Mouse (Mus musculus) CH12.LX (cell line): ENCODE measurements around the gene Edc3. TPM values are rescaled to one million over a fixed set of nuclear protein-coding genes. Genes with fewer than 3 reads are reported as not detected.

Experiments used
- DNase-seq: peaks from one replicate; pipeline ENCODE4 v3.0.0-alpha.2; 2013; ENCODE audit errors: extremely low read depth
- H3K27ac ChIP-seq: 2 replicates; pipeline ENCODE4 v1.5.1; 2012; ENCODE audit warnings: low read depth, mild to moderate bottlenecking, control low read depth, moderate library complexity; ENCODE audit not compliant: insufficient read depth
- H3K27me3 ChIP-seq: replicated peaks from 2 replicates; pipeline ENCODE3; 2012; ENCODE audit warnings: inconsistent platforms
- H3K36me3 ChIP-seq, 2 experiments: replicated peaks in 1 of 2; 2 replicates each; pipeline versions ENCODE3 to v1.6.1; 2012; ENCODE audit warnings: inconsistent platforms in 1 of 2, low read length in 1 of 2, mild to moderate bottlenecking in 1 of 2, mixed read lengths in 1 of 2, moderate library complexity in 1 of 2; ENCODE audit not compliant: control insufficient read depth in 1 of 2, insufficient read depth in 1 of 2
- H3K4me1 ChIP-seq, 2 experiments: 2 replicates each; pipeline ENCODE4 v1.6.1; 2012; ENCODE audit warnings: inconsistent platforms in 1 of 2, moderate library complexity in 1 of 2; ENCODE audit not compliant: insufficient read depth in 2 of 2, control insufficient read depth in 1 of 2
- H3K4me2 ChIP-seq: 2 replicates; pipeline ENCODE4 v1.6.1; 2012; ENCODE audit warnings: low read depth, mild to moderate bottlenecking, control low read depth; ENCODE audit not compliant: poor library complexity, insufficient read depth, severe bottlenecking
- H3K4me3 ChIP-seq, 3 experiments: fragments of 150-350 bp in 1 of 3; sonication (generic) in 1 of 3; replicated peaks in 1 of 3; 2 replicates each; pipeline versions ENCODE3 to v1.5.1; 2011 to 2012; ENCODE audit warnings: low read depth in 2 of 3, low read length in 2 of 3, mild to moderate bottlenecking in 2 of 3, moderate library complexity in 2 of 3, control low read depth in 1 of 3, improper control_type of control experiment in 1 of 3, inconsistent platforms in 1 of 3, mixed read lengths in 1 of 3; ENCODE audit not compliant: poor library complexity in 1 of 3
- H3K79me2 ChIP-seq: replicated peaks from 2 replicates; pipeline ENCODE4 v1.6.1; 2012; ENCODE audit warnings: mild to moderate bottlenecking, moderate library complexity; ENCODE audit not compliant: control insufficient read depth, poor library complexity, insufficient read depth, severe bottlenecking; ENCODE audit errors: extremely low read depth
- H3K9ac ChIP-seq: 2 replicates; pipeline ENCODE4 v1.6.1; 2012; ENCODE audit warnings: low read depth, mild to moderate bottlenecking, control low read depth, moderate library complexity; ENCODE audit not compliant: insufficient read depth
- H3K9me3 ChIP-seq: replicated peaks from 2 replicates; pipeline ENCODE3; 2012; ENCODE audit warnings: low read length, inconsistent platforms, mixed read lengths
- BHLHE40 ChIP-seq: IDR thresholded peaks from 2 replicates; pipeline ENCODE4 v1.6.1; 2011; ENCODE audit warnings: mild to moderate bottlenecking, low read depth, low read length, improper control_type of control experiment
- CHD1 ChIP-seq: IDR thresholded peaks from 2 replicates; pipeline ENCODE4 v1.6.1; 2012; ENCODE audit warnings: low read depth, low read length, improper control_type of control experiment, inconsistent platforms
- CHD2 ChIP-seq: IDR thresholded peaks from 2 replicates; pipeline ENCODE4 v1.6.1; 2011; ENCODE audit warnings: low read length, improper control_type of control experiment
- CTCF ChIP-seq, 2 experiments: IDR thresholded peaks in 1 of 2; conservative IDR thresholded peaks in 1 of 2; 2 replicates each; pipeline ENCODE4 v1.5.1; 2011 to 2012; ENCODE audit warnings: low read depth in 2 of 2, low read length in 2 of 2, improper control_type of control experiment in 1 of 2, inconsistent platforms in 1 of 2, mild to moderate bottlenecking in 1 of 2, moderate library complexity in 1 of 2
- E2F4 ChIP-seq: IDR thresholded peaks from 2 replicates; pipeline ENCODE4 v1.6.1; 2011; ENCODE audit warnings: low read depth, low read length, improper control_type of control experiment; ENCODE audit not compliant: insufficient replicate concordance
- EP300 ChIP-seq: IDR thresholded peaks from 2 replicates; pipeline ENCODE4 v1.6.1; 2011; ENCODE audit warnings: low read length, improper control_type of control experiment
- ETS1 ChIP-seq: conservative IDR thresholded peaks from 2 replicates; pipeline ENCODE4 v1.6.1; 2012; ENCODE audit warnings: low read depth, mild to moderate bottlenecking, inconsistent platforms, low read length, improper control_type of control experiment, moderate library complexity
- GABPA ChIP-seq: IDR thresholded peaks from 2 replicates; pipeline ENCODE4 v1.6.1; 2012; ENCODE audit warnings: low read depth, low read length, improper control_type of control experiment, inconsistent platforms; ENCODE audit not compliant: insufficient replicate concordance
- HCFC1 ChIP-seq: IDR thresholded peaks from 2 replicates; pipeline ENCODE4 v1.6.1; 2012; ENCODE audit warnings: low read depth, mild to moderate bottlenecking, inconsistent platforms, low read length, improper control_type of control experiment
- IRF4 ChIP-seq: IDR thresholded peaks from 2 replicates; pipeline ENCODE4 v1.6.1; 2014; ENCODE audit warnings: low read depth, mild to moderate bottlenecking, inconsistent platforms, low read length, improper control_type of control experiment
- KAT2A ChIP-seq: IDR thresholded peaks from 2 replicates; pipeline ENCODE4 v1.6.1; 2012; ENCODE audit warnings: low read length, improper control_type of control experiment, inconsistent platforms; ENCODE audit not compliant: insufficient replicate concordance
- MAX ChIP-seq: IDR thresholded peaks from 2 replicates; pipeline ENCODE4 v1.6.1; 2011; ENCODE audit warnings: low read length, improper control_type of control experiment
- MAZ ChIP-seq: IDR thresholded peaks from 2 replicates; pipeline ENCODE4 v1.6.1; 2012; ENCODE audit warnings: low read depth, mild to moderate bottlenecking, inconsistent platforms, low read length, improper control_type of control experiment, moderate library complexity
- MEF2A ChIP-seq: IDR thresholded peaks from 2 replicates; pipeline ENCODE4 v1.6.1; 2014; ENCODE audit warnings: low read depth, mild to moderate bottlenecking, inconsistent platforms, low read length, improper control_type of control experiment, borderline replicate concordance
- MXI1 ChIP-seq: IDR thresholded peaks from 2 replicates; pipeline ENCODE4 v1.6.1; 2011; ENCODE audit warnings: mild to moderate bottlenecking, low read depth, low read length, improper control_type of control experiment
- MYC ChIP-seq: IDR thresholded peaks from 2 replicates; pipeline ENCODE4 v1.6.1; 2011; ENCODE audit warnings: low read depth, mild to moderate bottlenecking, improper control_type of control experiment, low read length
- NELFE ChIP-seq: IDR thresholded peaks from 2 replicates; pipeline ENCODE4 v1.6.1; 2011; ENCODE audit warnings: low read depth, low read length, improper control_type of control experiment
- NRF1 ChIP-seq: IDR thresholded peaks from 2 replicates; pipeline ENCODE4 v1.6.1; 2014; ENCODE audit warnings: low read depth, mild to moderate bottlenecking, inconsistent platforms, low read length, improper control_type of control experiment, moderate library complexity
- POLR2A ChIP-seq: IDR thresholded peaks from 2 replicates; pipeline ENCODE4 v1.6.1; 2011; ENCODE audit warnings: low read depth, mild to moderate bottlenecking, improper control_type of control experiment, low read length
- POLR2AphosphoS2 ChIP-seq: IDR thresholded peaks from 2 replicates; pipeline ENCODE4 v1.6.1; 2011; ENCODE audit warnings: low read depth, low read length, improper control_type of control experiment
- RAD21 ChIP-seq: IDR thresholded peaks from 2 replicates; pipeline ENCODE4 v1.6.1; 2011; ENCODE audit warnings: low read depth, mild to moderate bottlenecking, low read length, improper control_type of control experiment, moderate library complexity
- RCOR1 ChIP-seq: conservative IDR thresholded peaks from 2 replicates; pipeline ENCODE4 v1.6.1; 2012; ENCODE audit warnings: low read depth, mild to moderate bottlenecking, inconsistent platforms, low read length, improper control_type of control experiment
- SMC3 ChIP-seq: IDR thresholded peaks from 2 replicates; pipeline ENCODE4 v1.6.1; 2011; ENCODE audit warnings: low read depth, low read length, improper control_type of control experiment
- TBP ChIP-seq: conservative IDR thresholded peaks from 2 replicates; pipeline ENCODE4 v1.6.1; 2011; ENCODE audit warnings: low read depth, low read length, improper control_type of control experiment
- TCF12 ChIP-seq: IDR thresholded peaks from 2 replicates; pipeline ENCODE4 v1.6.1; 2014; ENCODE audit warnings: low read depth, mild to moderate bottlenecking, inconsistent platforms, low read length, improper control_type of control experiment
- UBTF ChIP-seq: IDR thresholded peaks from 2 replicates; pipeline ENCODE4 v1.6.1; 2012; ENCODE audit warnings: low read depth, mild to moderate bottlenecking, inconsistent platforms, low read length, improper control_type of control experiment, moderate library complexity
- USF1 ChIP-seq: IDR thresholded peaks from 2 replicates; pipeline ENCODE4 v1.6.1; 2014; ENCODE audit warnings: low read depth, mild to moderate bottlenecking, inconsistent platforms, low read length, improper control_type of control experiment
- USF2 ChIP-seq: conservative IDR thresholded peaks from 2 replicates; pipeline ENCODE4 v1.6.1; 2011; ENCODE audit warnings: low read depth, low read length, improper control_type of control experiment
- ZC3H11A ChIP-seq: IDR thresholded peaks from 2 replicates; pipeline ENCODE4 v1.6.1; 2012; ENCODE audit warnings: low read depth, mild to moderate bottlenecking, inconsistent platforms, low read length, improper control_type of control experiment
- ZKSCAN1 ChIP-seq: IDR thresholded peaks from 2 replicates; pipeline ENCODE4 v1.6.1; 2012; ENCODE audit warnings: low read depth, inconsistent platforms, low read length, improper control_type of control experiment, borderline replicate concordance
- ZMIZ1 ChIP-seq: IDR thresholded peaks from 2 replicates; pipeline ENCODE4 v1.6.1; 2012; ENCODE audit warnings: low read depth, mild to moderate bottlenecking, inconsistent platforms, low read length, improper control_type of control experiment
- ZNF384 ChIP-seq: IDR thresholded peaks from 2 replicates; pipeline ENCODE4 v1.6.1; 2012; ENCODE audit warnings: low read depth, low read length, improper control_type of control experiment, inconsistent platforms
- dilution Hi-C: fragments of 300-500 bp; cut with MboI; formaldehyde crosslinking; loops from 2 replicates; pipeline ENCODE4 v1.14.3; 2020; ENCODE audit warnings: low sequenced_read_pairs; ENCODE audit not compliant: extremely low pct_unique_long_range_greater_than_20kb, extremely low pct_ligation_motif_present
- in situ Hi-C: fragments of 300-500 bp; cut with MboI; formaldehyde crosslinking; loops from 3 replicates; pipeline ENCODE4 v1.14.3; 2019; ENCODE audit warnings: low sequenced_read_pairs, low pct_ligation_motif_present, low pct_unique_long_range_greater_than_20kb, mixed read lengths
- polyA plus RNA-seq: library from polyadenylated mRNA; unstranded; fragments of >175 nt; gene quantifications from 2 replicates; pipeline ENCODE4 v1.2.1, GENCODE M21; 2012; ENCODE audit warnings: low read depth; ENCODE audit not compliant: insufficient read length
- total RNA-seq, 2 experiments: library from RNA; depleted of rRNA; stranded (reverse); fragments of 300-350 nt in 1 of 2; fragments of >200 nt in 1 of 2; gene quantifications; 2 replicates each; pipeline ENCODE4 v1.2.3; 2012 to 2014

Gene Edc3
- total and polyA plus RNA-seq, 3 experiments = 10.6 to 24.1 (median 13.6) TPM

DNA sequence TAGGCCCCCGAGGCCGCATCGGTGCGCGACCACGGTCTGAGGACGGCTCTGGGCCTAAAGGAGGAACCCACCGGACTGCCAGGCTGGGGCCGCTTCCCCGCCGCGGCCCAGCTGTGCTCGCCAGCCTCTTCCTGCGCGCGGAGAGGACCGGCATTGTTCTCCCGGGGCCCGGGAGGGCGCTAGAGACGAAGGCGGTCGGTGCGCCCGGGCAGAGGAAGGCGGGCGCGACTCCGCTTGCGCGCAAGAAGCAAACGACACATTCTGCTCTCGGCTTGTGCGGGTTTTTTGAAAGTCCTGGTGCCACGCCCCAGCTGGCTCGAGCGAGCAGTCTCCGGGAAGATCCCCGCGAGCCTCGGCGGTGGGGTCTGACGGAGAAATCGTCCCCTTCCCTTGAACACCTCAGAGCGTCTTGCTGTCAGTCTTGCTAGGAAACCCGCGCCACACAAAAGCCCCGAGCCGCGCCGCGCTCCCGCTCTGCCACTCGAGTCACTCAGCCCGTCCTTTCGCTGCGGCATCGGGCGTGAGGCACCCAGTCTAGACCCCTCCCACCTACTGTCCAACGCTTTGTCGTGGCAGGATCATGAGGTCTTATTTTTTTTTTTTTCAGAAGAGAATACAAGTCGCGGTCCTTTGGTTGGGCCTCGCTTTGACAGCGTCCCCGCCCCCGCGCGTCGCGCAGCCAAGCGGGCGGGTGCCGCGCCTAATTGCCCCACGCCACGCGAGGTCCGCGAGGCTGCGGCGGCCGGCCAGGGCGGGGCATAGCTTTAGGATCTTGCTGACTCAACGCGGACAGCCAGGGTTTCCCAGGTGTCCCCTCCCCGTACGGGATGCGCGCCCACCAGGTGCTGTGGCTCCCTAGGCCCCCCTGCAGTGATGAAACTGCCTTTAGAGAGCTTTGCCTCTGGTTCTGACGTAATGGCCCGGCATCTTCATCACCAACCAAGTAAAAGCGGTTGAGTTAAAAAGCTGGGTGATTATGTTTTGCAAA lies 57.3 kb downstream of the Edc3 start, which contains the start of gene Clk3:
Gene Clk3 (minus strand): TSS at position 497 of the 988 bp plus-strand sequence.
- in situ Hi-C loops = no loop called here
- peaks cover 17 to 62% of the 10 kb centered on the region in 2 experiments for H3K4me1 ChIP-seq
- no peaks in the 10 kb centered on the region for H3K9me3 ChIP-seq
- H3K79me2 ChIP-seq = peaks cover 39% of the 10 kb centered on the region
- peak; percentile 81 for TF ChIP-seq MXI1
- TF ChIP-seq CHD2 = no peak
- TF ChIP-seq POLR2A = peak; percentile 32; the same call in 1 of the 2 replicates
- 0 out of 2 replicates have a peak, but pooled peaks have one; percentile 29 for TF ChIP-seq TBP
- TF ChIP-seq SMC3 = no peak
- TF ChIP-seq E2F4 = no peak
- TF ChIP-seq GABPA = no peak
- TF ChIP-seq TCF12 = peak; percentile 27; the same call in 1 of the 2 replicates
- no peak; the same call in 1 of the 2 replicates for TF ChIP-seq MAX
- no peak for TF ChIP-seq RAD21
- TF ChIP-seq HCFC1 = no peak
- peak; percentile 32 for TF ChIP-seq IRF4
- TF ChIP-seq MYC = 0 out of 2 replicates have a peak, but pooled peaks have one; percentile 5
- no peak for TF ChIP-seq KAT2A
- TF ChIP-seq BHLHE40 = no peak
- TF ChIP-seq CTCF (conservative IDR thresholded peaks at IDR 0.05 in 1 of 2, IDR thresholded peaks at IDR 0.05 in 1 of 2; ENCODE audit: low read depth in 2 of 2, low read length in 2 of 2) = peak in 1 of 2 experiments; percentile 23; a peak in 1 of 4 replicates
- peak; percentile 79 for TF ChIP-seq ZNF384
- TF ChIP-seq POLR2AphosphoS2 = no peak; the same call in 1 of the 2 replicates
- TF ChIP-seq USF1 = no peak
- no peak for TF ChIP-seq EP300
- TF ChIP-seq MAZ = 0 out of 2 replicates have a peak, but pooled peaks have one; percentile 34
- no peak for TF ChIP-seq USF2
- 0 out of 2 replicates have a peak, but pooled peaks have one; percentile 30 for TF ChIP-seq RCOR1
- TF ChIP-seq ZC3H11A = no peak
- TF ChIP-seq ETS1 = peak; percentile 6; the same call in 1 of the 2 replicates
- peak; percentile 15; the same call in 1 of the 2 replicates for TF ChIP-seq NELFE
- TF ChIP-seq MEF2A = 0 out of 2 replicates have a peak, but pooled peaks have one; percentile 39
- TF ChIP-seq ZMIZ1 = no peak
- TF ChIP-seq CHD1 = 0 out of 2 replicates have a peak, but pooled peaks have one; percentile 37
- TF ChIP-seq NRF1 = 0 out of 2 replicates have a peak, but pooled peaks have one; percentile 47
- peak; percentile 65; the same call in 1 of the 2 replicates for TF ChIP-seq UBTF
- TF ChIP-seq ZKSCAN1 = no peak
- peak; percentile 53 for DNase-seq
- peak within 1 kb of the TSS; percentile 84 for H3K9ac ChIP-seq
- dilution Hi-C loops = no loop called here
- H3K36me3 ChIP-seq = peaks cover 10 to 13% of the 10 kb centered on the region in 2 experiments
- peak within 1 kb of the TSS; percentile 87 for H3K27ac ChIP-seq
- H3K4me3 ChIP-seq = peak within 1 kb of the TSS; percentile 83 to 94 (median 85)
- peak within 1 kb of the TSS; percentile 83 for H3K4me2 ChIP-seq
- H3K27me3 ChIP-seq = peaks cover 14% of the 10 kb centered on the region
